Mouse (Mus musculus): ENCODE measurements at regions not wholly inside any gene's neighbourhood (a gene's known extent, or its start where the extent isn't known, plus 50 kb on each side); places are given as distances from the start of the nearest gene placed in this dataset.

DNA sequence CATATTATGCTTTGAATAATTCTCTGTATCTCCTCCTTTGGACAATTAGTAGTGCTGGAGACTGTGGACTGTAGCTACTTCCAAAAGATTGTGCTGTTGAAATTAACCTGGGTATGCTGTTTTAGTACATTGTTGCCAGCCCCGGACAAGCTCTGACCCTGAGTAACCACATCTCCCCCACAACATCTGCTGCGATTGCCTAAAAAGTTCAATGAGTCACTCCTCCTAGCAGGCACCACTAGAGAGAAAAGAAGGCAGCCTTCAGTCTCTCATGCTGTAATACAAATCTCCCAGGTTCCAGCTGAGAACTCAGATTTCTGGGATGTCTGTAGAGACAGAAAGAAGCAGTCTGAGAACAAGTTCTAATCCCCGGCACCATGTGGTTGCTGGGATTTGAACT lies 150.2 kb upstream of the Zfhx3 start:
- no peak for TF ChIP-seq POLR2A (IDR thresholded peaks at IDR 0.05; ENCODE audit: extremely low read depth, insufficient read depth, low read length)
- no peak for TF ChIP-seq CTCF (IDR thresholded peaks at IDR 0.05; ENCODE audit: low read depth, low read length)
